In genomic region chr13:25002965-25003364, GRCm38 (mm10) we compare ENCODE assay signal across 15 mouse cellular contexts. TPM values are rescaled to one million over a fixed set of nuclear protein-coding genes. Genes with fewer than 3 reads are reported as not detected.
DNase-seq lines count a peak whose midpoint lies in the region; ATAC-seq and TF ChIP-seq lines count a peak whose summit lies in the region.
"Had no signal": no experiment of that assay in that cellular context is flagged by ENCODE, and none has a peak within 500 bp of the region (broad histone marks: within the 10 kb centered on the region; RNA-seq: fewer than 3 reads in every experiment).

No protein-coding gene starts in this region.

- no peak for TF ChIP-seq EP300 in liver, embryonic 14.5 days (IDR thresholded peaks at IDR 0.05; ENCODE audit: low read depth)
- no peak for TF ChIP-seq EP300 in CH12.LX (IDR thresholded peaks at IDR 0.05; ENCODE audit: low read length)

- H3K4me2 ChIP-seq in embryonic facial prominence, embryonic 11.5 days (ENCODE audit: low read depth, low read length), result no peak overlapping the region
- no peak overlapping the region for H3K4me2 ChIP-seq in liver, embryonic 14.5 days (ENCODE audit: low read depth)
- no peak overlapping the region for H3K4me2 ChIP-seq in liver, embryonic 12.5 days
- H3K4me2 ChIP-seq in CH12.LX (ENCODE audit: insufficient read depth, low read depth, poor library complexity, severe bottlenecking), result no peak overlapping the region
- H3K4me2 ChIP-seq: heart, embryonic 13.5 days; liver, embryonic 13.5 days; stomach, embryonic 15.5 days had no signal

- H3K9me3 ChIP-seq in embryonic facial prominence, embryonic 11.5 days (replicated peaks; ENCODE audit: control insufficient read depth, low read length), result no peaks in the 10 kb centered on the region
- peaks cover 7% of the 10 kb centered on the region; the same call in 1 of the 2 replicates for H3K9me3 ChIP-seq in embryonic facial prominence, embryonic 10.5 days
- no peaks in the 10 kb centered on the region for H3K9me3 ChIP-seq in liver, embryonic 14.5 days (ENCODE audit: control insufficient read depth, low read length)
- no peaks in the 10 kb centered on the region for H3K9me3 ChIP-seq in liver, embryonic 12.5 days (replicated peaks)
- H3K9me3 ChIP-seq in CH12.LX (replicated peaks; ENCODE audit: low read length), result no peaks in the 10 kb centered on the region
- H3K9me3 ChIP-seq: heart, embryonic 13.5 days; liver, embryonic 13.5 days; stomach, embryonic 15.5 days had no signal

- peak; percentile 25 for DNase-seq in embryonic facial prominence, embryonic 11.5 days (ENCODE audit: low spot score)
- DNase-seq in embryonic facial prominence, embryonic 10.5 days (ENCODE audit: low spot score), result no peak
- no peak for DNase-seq in liver, embryonic 14.5 days (ENCODE audit: low read depth in 3 of 3, low spot score in 3 of 3)
- DNase-seq in CH12.LX (ENCODE audit: extremely low read depth), result peak; percentile 21
- DNase-seq in ovary, postnatal 14 days (ENCODE audit: low spot score), result no peak
- DNase-seq: cerebellum, postnatal 25 days; kidney, adult 2 months; layer of hippocampus, postnatal 36 days; liver, embryonic 13.5 days; right cerebral cortex, postnatal 14 days had no signal

- H3K27ac ChIP-seq in embryonic facial prominence, embryonic 11.5 days (replicated peaks; ENCODE audit: low read depth, low read length), result no peak overlapping the region
- H3K27ac ChIP-seq in embryonic facial prominence, embryonic 10.5 days (replicated peaks), result no peak overlapping the region
- no peak overlapping the region for H3K27ac ChIP-seq in liver, embryonic 14.5 days
- no peak overlapping the region for H3K27ac ChIP-seq in liver, embryonic 12.5 days
- no peak overlapping the region for H3K27ac ChIP-seq in CH12.LX (ENCODE audit: insufficient read depth, low read depth)
- H3K27ac ChIP-seq: heart, embryonic 13.5 days; liver, embryonic 13.5 days; stomach, embryonic 15.5 days had no signal

- TF ChIP-seq CTCF in liver, embryonic 14.5 days (IDR thresholded peaks at IDR 0.05; ENCODE audit: low read depth), result peak; percentile 31; the same call in 1 of the 2 replicates
- peak in 1 of 2 experiments; percentile 64; a peak in 2 of 4 replicates for TF ChIP-seq CTCF in CH12.LX (conservative IDR thresholded peaks at IDR 0.05 in 1 of 2, IDR thresholded peaks at IDR 0.05 in 1 of 2; ENCODE audit: low read depth in 2 of 2, low read length in 2 of 2)

- no peaks in the 10 kb centered on the region; the same call in 1 of the 2 replicates for H3K36me3 ChIP-seq in embryonic facial prominence, embryonic 11.5 days (replicated peaks; ENCODE audit: control insufficient read depth, insufficient read depth, low read depth, low read length)
- H3K36me3 ChIP-seq in embryonic facial prominence, embryonic 10.5 days (replicated peaks), result peaks cover 82% of the 10 kb centered on the region
- peaks cover 21% of the 10 kb centered on the region for H3K36me3 ChIP-seq in liver, embryonic 14.5 days (replicated peaks; ENCODE audit: control insufficient read depth, insufficient read depth, low read depth)
- H3K36me3 ChIP-seq in liver, embryonic 12.5 days, result peaks cover 80% of the 10 kb centered on the region
- H3K36me3 ChIP-seq in CH12.LX (replicated peaks in 1 of 2; ENCODE audit: control insufficient read depth in 1 of 2, insufficient read depth in 1 of 2, low read length in 1 of 2), result peaks cover 47 to 77% of the 10 kb centered on the region in 2 experiments

- H3K27me3 ChIP-seq in embryonic facial prominence, embryonic 11.5 days (ENCODE audit: control insufficient read depth, insufficient read depth, low read length), result no peaks in the 10 kb centered on the region
- H3K27me3 ChIP-seq in embryonic facial prominence, embryonic 10.5 days (replicated peaks; ENCODE audit: low read depth, poor library complexity, severe bottlenecking), result no peaks in the 10 kb centered on the region
- no peaks in the 10 kb centered on the region for H3K27me3 ChIP-seq in liver, embryonic 14.5 days (ENCODE audit: control insufficient read depth, insufficient read depth, low read length)
- no peaks in the 10 kb centered on the region for H3K27me3 ChIP-seq in liver, embryonic 12.5 days (replicated peaks)
- H3K27me3 ChIP-seq in CH12.LX (replicated peaks), result no peaks in the 10 kb centered on the region
- H3K27me3 ChIP-seq: heart, embryonic 13.5 days; liver, embryonic 13.5 days; stomach, embryonic 15.5 days had no signal

- H3K9ac ChIP-seq in embryonic facial prominence, embryonic 11.5 days (replicated peaks; ENCODE audit: low read length), result no peak overlapping the region
- H3K9ac ChIP-seq in liver, embryonic 14.5 days (replicated peaks), result no peak overlapping the region
- no peak overlapping the region for H3K9ac ChIP-seq in liver, embryonic 12.5 days
- H3K9ac ChIP-seq in CH12.LX (ENCODE audit: insufficient read depth, low read depth), result no peak overlapping the region
- H3K9ac ChIP-seq: heart, embryonic 13.5 days; liver, embryonic 13.5 days; stomach, embryonic 15.5 days had no signal

- no peak for ATAC-seq in embryonic facial prominence, embryonic 11.5 days (replicated peaks; ENCODE audit: insufficient number of reproducible peaks, low FRiP score, low TSS enrichment, low read depth)
- no peak for ATAC-seq in liver, embryonic 14.5 days (ENCODE audit: insufficient read depth)
- ATAC-seq in liver, embryonic 12.5 days, result no peak
- ATAC-seq in granulocyte monocyte progenitor cell, adult 5-6 weeks (replicated peaks; ENCODE audit: poor library complexity, severe bottlenecking), result peak; percentile 56
- no peak for ATAC-seq in megakaryocyte, adult 5-6 weeks (ENCODE audit: poor library complexity, severe bottlenecking)

- no peak overlapping the region for H3K4me3 ChIP-seq in embryonic facial prominence, embryonic 11.5 days (ENCODE audit: low read depth, low read length)
- H3K4me3 ChIP-seq in embryonic facial prominence, embryonic 10.5 days, result no peak overlapping the region
- no peak overlapping the region for H3K4me3 ChIP-seq in liver, embryonic 14.5 days (ENCODE audit: insufficient read depth in 1 of 2, low read depth in 2 of 2, low read length in 2 of 2)
- H3K4me3 ChIP-seq in liver, embryonic 12.5 days, result no peak overlapping the region
- H3K4me3 ChIP-seq in CH12.LX (replicated peaks in 1 of 3; ENCODE audit: low read depth in 2 of 3, low read length in 2 of 3, poor library complexity in 1 of 3), result no peak overlapping the region
- H3K4me3 ChIP-seq: heart, embryonic 13.5 days; liver, embryonic 13.5 days; stomach, embryonic 15.5 days had no signal

- TF ChIP-seq RAD21 in CH12.LX (IDR thresholded peaks at IDR 0.05; ENCODE audit: low read depth, low read length), result peak; percentile 57

- no peaks in the 10 kb centered on the region for H3K79me2 ChIP-seq in CH12.LX (replicated peaks; ENCODE audit: control insufficient read depth, extremely low read depth, insufficient read depth, poor library complexity, severe bottlenecking)

- in situ Hi-C loops in CH12.LX (cut with MboI; ENCODE audit: low pct_ligation_motif_present, low pct_unique_long_range_greater_than_20kb, low sequenced_read_pairs), result no loop called here

- no peaks in the 10 kb centered on the region for H3K4me1 ChIP-seq in embryonic facial prominence, embryonic 11.5 days (ENCODE audit: control insufficient read depth, insufficient read depth, low read length)
- no peaks in the 10 kb centered on the region for H3K4me1 ChIP-seq in embryonic facial prominence, embryonic 10.5 days
- H3K4me1 ChIP-seq in liver, embryonic 14.5 days (replicated peaks; ENCODE audit: control insufficient read depth in 2 of 2, insufficient read depth in 2 of 2, low read length in 1 of 2), result no peaks in the 10 kb centered on the region; a peak in 1 of 4 replicates
- H3K4me1 ChIP-seq in liver, embryonic 12.5 days, result no peaks in the 10 kb centered on the region; the same call in 1 of the 2 replicates
- H3K4me1 ChIP-seq in CH12.LX (ENCODE audit: control insufficient read depth in 1 of 2, insufficient read depth in 2 of 2), result no peaks in the 10 kb centered on the region
- H3K4me1 ChIP-seq: stomach, embryonic 15.5 days had no signal

- dilution Hi-C loops in CH12.LX (cut with MboI; ENCODE audit: extremely low pct_ligation_motif_present, extremely low pct_unique_long_range_greater_than_20kb, low sequenced_read_pairs), result no loop called here

- no peak for TF ChIP-seq POLR2A in CH12.LX (IDR thresholded peaks at IDR 0.05; ENCODE audit: low read depth, low read length)

TF ChIP-seq in CH12.LX, 34 proteins besides CTCF, POLR2A, EP300 and RAD21:
- TF ChIP-seq SMC3 (IDR thresholded peaks at IDR 0.05; ENCODE audit: low read depth, low read length) (peak; percentile 19; the same call in 1 of the 2 replicates), TCF12 (IDR thresholded peaks at IDR 0.05; ENCODE audit: low read depth, low read length) (no peak)
TF ChIP-seq in CH12.LX: peak in this region for 1.

RNA-seq across cellular contexts. Expression of gene Mrs2, which starts 17.2 kb away (rescaled TPM):
- 23.5 and 29.2 TPM in 2 replicates for polyA plus RNA-seq in embryonic facial prominence, embryonic 11.5 days (2014; fragmentation: Nextera tagmentation; extraction: Ambion mirVana)
- polyA plus RNA-seq in embryonic facial prominence, embryonic 10.5 days (2016; fragmentation: Nextera tagmentation; extraction: Ambion mirVana), result 18.2 and 20.2 TPM in 2 replicates
- 4.9 and 8.4 TPM in 2 replicates for polyA plus RNA-seq in liver, embryonic 14.5 days (2012; rRNA removed)
- polyA plus RNA-seq in liver, embryonic 14.5 days (2014; fragmentation: Nextera tagmentation; extraction: Ambion mirVana), result 16.6 and 17.7 TPM in 2 replicates
- polyA plus RNA-seq in liver, embryonic 12.5 days (2016; fragmentation: Nextera tagmentation; extraction: Ambion mirVana), result 18.3 and 18.7 TPM in 2 replicates
- 12.6 and 15.5 TPM in 2 replicates for total RNA-seq in CH12.LX (2012; rRNA removed)
- total RNA-seq in CH12.LX (2014; rRNA removed), result 12.1 TPM in 2 replicates
- 29.5 and 38.8 TPM in 2 replicates for polyA plus RNA-seq in CH12.LX (2012; ENCODE audit: insufficient read length, low read depth)
- 28.2 and 36.5 TPM in 2 replicates for total RNA-seq in granulocyte monocyte progenitor cell, adult 5-6 weeks (2014; fragmentation: Nextera tagmentation)
- total RNA-seq in granulocyte monocyte progenitor cell, adult 5-6 weeks (2017), result 11.7 and 12.8 TPM in 2 replicates
- total RNA-seq in megakaryocyte, adult 5-6 weeks (2015), result 19.8 and 24.2 TPM in 2 replicates
- total RNA-seq in megakaryocyte, adult 5-6 weeks (2017), result 8.8 and 11.4 TPM in 2 replicates

RNA-seq across cellular contexts. Expression of gene Dcdc2a, which starts 52.8 kb away (rescaled TPM):
- 1.7 and 1.9 TPM in 2 replicates for polyA plus RNA-seq in embryonic facial prominence, embryonic 11.5 days (2014; fragmentation: Nextera tagmentation; extraction: Ambion mirVana)
- 2.4 and 3.5 TPM in 2 replicates for polyA plus RNA-seq in embryonic facial prominence, embryonic 10.5 days (2016; fragmentation: Nextera tagmentation; extraction: Ambion mirVana)
- 0.03 and 0.08 TPM in 2 replicates for polyA plus RNA-seq in liver, embryonic 14.5 days (2012; rRNA removed)
- polyA plus RNA-seq in liver, embryonic 14.5 days (2014; fragmentation: Nextera tagmentation; extraction: Ambion mirVana), result 0.27 TPM in 1 of 2 replicates, not detected in the other
- 0.13 and 0.15 TPM in 2 replicates for polyA plus RNA-seq in liver, embryonic 12.5 days (2016; fragmentation: Nextera tagmentation; extraction: Ambion mirVana)
- total RNA-seq in CH12.LX (2012; rRNA removed) (not detected in 2 replicates), CH12.LX (2014; rRNA removed) (not detected in 2 replicates)
- not detected in 2 replicates for polyA plus RNA-seq in CH12.LX (2012; ENCODE audit: insufficient read length, low read depth)
- total RNA-seq in granulocyte monocyte progenitor cell, adult 5-6 weeks (2014; fragmentation: Nextera tagmentation), result not detected in 2 replicates
- total RNA-seq in granulocyte monocyte progenitor cell, adult 5-6 weeks (2017), result not detected in 2 replicates
- total RNA-seq in megakaryocyte, adult 5-6 weeks (2015), result not detected in 2 replicates
- total RNA-seq in megakaryocyte, adult 5-6 weeks (2017), result not detected in 2 replicates

Comparison
In these comparisons a context has a peak if more than half of its experiments do, and no peak if none do; other contexts are left out.
1. DNase-seq: peak in embryonic facial prominence, embryonic 11.5 days (single experiment) and CH12.LX (single experiment); none in embryonic facial prominence, embryonic 10.5 days (single experiment), liver, embryonic 14.5 days (0 of 3) and ovary, postnatal 14 days (single experiment).